Mouse (Mus musculus) olfactory bulb, adult 2 months (tissue): ENCODE results near the gene Aox3.

Experiments used
- CTCF ChIP-seq: fragments of 200-500 bp; IDR thresholded peaks from 2 replicates; pipeline ENCODE4 v1.5.1; 2012; ENCODE audit warnings: low read depth, mild to moderate bottlenecking, low read length, moderate library complexity; ENCODE audit not compliant: insufficient read depth
- POLR2A ChIP-seq: fragments of 200-500 bp; IDR thresholded peaks from 2 replicates; pipeline ENCODE4 v1.6.1; 2012; ENCODE audit warnings: mild to moderate bottlenecking, low read depth, low read length, moderate library complexity; ENCODE audit not compliant: insufficient read depth

GRCm38 (mm10) chr1:58188514-58189175 lies 75.7 kb downstream of the Aox3 start:
- TF ChIP-seq CTCF (no peak), POLR2A (no peak)
